Mouse (Mus musculus) erythroblast, embryonic 14.5 days (primary cell): Measurements from ENCODE around the gene Adh5.

Experiments
- GATA1 ChIP-seq: IDR thresholded peaks from 2 replicates; pipeline ENCODE4 v1.6.1; 2012; ENCODE audit warnings: low read length, inconsistent platforms, mixed read lengths
- TAL1 ChIP-seq: IDR thresholded peaks from 3 replicates; pipeline ENCODE4 v1.6.1; 2012; ENCODE audit warnings: low read length, inconsistent platforms, mixed read lengths

GRCm38 (mm10) chr3:138443465-138443771 lies 525 bp downstream of the Adh5 start:
- TF ChIP-seq GATA1 (no peak), TAL1 (no peak)
